Mouse (Mus musculus) G1E (cell line): ENCODE data around the gene Nalcn. TPM values are rescaled to one million over a fixed set of nuclear protein-coding genes. Genes with fewer than 3 reads are reported as not detected.

Experiments used
- ATAC-seq: 2 replicates; pipeline ENCODE4 v1.8.0; 2016; ENCODE audit warnings: mild to moderate bottlenecking; ENCODE audit not compliant: insufficient number of reproducible peaks, poor library complexity, low FRiP score, severe bottlenecking; ENCODE audit errors: extremely low read depth
- DNase-seq: peaks from one replicate; pipeline ENCODE4 v3.0.0; 2012; ENCODE audit warnings: low spot score
- H3K27me3 ChIP-seq: 2 replicates; pipeline ENCODE4 v1.6.1; 2012; ENCODE audit warnings: mild to moderate bottlenecking, low read length, inconsistent platforms; ENCODE audit not compliant: insufficient read depth
- H3K36me3 ChIP-seq: replicated peaks from 2 replicates; pipeline ENCODE3; 2012; ENCODE audit warnings: mild to moderate bottlenecking, inconsistent platforms
- H3K4me1 ChIP-seq: 2 replicates; pipeline ENCODE4 v1.6.1; 2012; ENCODE audit warnings: low read depth, low read length, inconsistent platforms, mixed read lengths; ENCODE audit not compliant: insufficient read depth
- H3K4me3 ChIP-seq: 2 replicates; pipeline ENCODE4 v1.5.1; 2012; ENCODE audit warnings: low read depth, mild to moderate bottlenecking, inconsistent platforms, low read length, moderate library complexity, mixed read lengths
- H3K9me3 ChIP-seq: replicated peaks from 2 replicates; pipeline ENCODE4 v1.6.1; 2012; ENCODE audit warnings: inconsistent platforms
- CTCF ChIP-seq: IDR thresholded peaks from 2 replicates; pipeline ENCODE4 v1.5.1; 2012; ENCODE audit warnings: low read depth, low read length, inconsistent platforms, mixed read lengths
- GATA1 ChIP-seq: IDR thresholded peaks from 2 replicates; pipeline ENCODE4 v1.6.1; 2012; ENCODE audit warnings: borderline replicate concordance, low read length, inconsistent platforms, mixed read lengths
- GATA2 ChIP-seq: IDR thresholded peaks from 2 replicates; pipeline ENCODE4 v1.6.1; 2012; ENCODE audit warnings: low read depth, low read length, inconsistent platforms, borderline replicate concordance
- POLR2AphosphoS5 ChIP-seq: IDR thresholded peaks from 2 replicates; pipeline ENCODE4 v1.6.1; 2012; ENCODE audit warnings: low read depth, low read length, inconsistent platforms; ENCODE audit not compliant: insufficient replicate concordance
- TAL1 ChIP-seq: conservative IDR thresholded peaks from 2 replicates; pipeline ENCODE4 v1.6.1; 2012; ENCODE audit warnings: low read depth, low read length, inconsistent platforms, mixed read lengths
- polyA plus RNA-seq: library from polyadenylated mRNA; stranded (reverse); fragments of >175 nt; gene quantifications from 2 replicates; pipeline ENCODE4 v1.2.3, GENCODE M21; 2012
- total RNA-seq, 2 experiments: library from RNA; stranded (forward) in 1 of 2; stranded (reverse) in 1 of 2; fragments of 200-1000 nt in 1 of 2; fragments of >200 nt in 1 of 2; fragmentation: Nextera tagmentation in 1 of 2; gene quantifications; 2 replicates each; pipeline ENCODE4 v1.2.3; 2014 to 2017

Gene Nalcn
- total and polyA plus RNA-seq, 3 experiments, result 0.76 TPM; not detected in 2

DNA sequence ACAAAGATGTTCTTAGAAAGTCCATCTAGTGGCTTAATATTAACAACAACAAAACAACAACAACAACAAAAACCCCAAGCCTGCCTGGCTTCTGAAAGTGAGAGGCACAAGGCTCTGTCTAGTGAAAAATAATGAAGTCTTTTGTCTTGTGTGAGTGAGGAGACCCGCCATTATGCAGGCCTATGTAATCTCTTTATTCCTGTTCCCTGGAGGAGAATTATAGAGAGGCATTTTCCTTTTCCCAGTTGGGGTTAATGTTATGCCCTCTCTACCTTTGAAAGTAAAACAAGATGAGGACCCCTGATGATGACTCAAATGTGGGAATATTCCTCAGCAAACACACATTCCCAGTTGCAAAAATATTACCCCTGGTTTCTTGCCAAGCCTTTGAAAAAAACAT, 295.1 kb downstream of the Nalcn start:
- Histone ChIP-seq H3K36me3 (no peaks in the 10 kb centered on the region), H3K4me1 (no peaks in the 10 kb centered on the region), H3K9me3 (no peaks in the 10 kb centered on the region), H3K4me3 (no peak overlapping the region), H3K27me3 (no peaks in the 10 kb centered on the region)
- DNase-seq, result no peak
- TF ChIP-seq GATA1 (no peak), POLR2AphosphoS5 (no peak), GATA2 (no peak), CTCF (no peak), TAL1 (no peak)
- ATAC-seq, result no peak

GRCm38 (mm10) chr14:123314369-123314768, 312.6 kb downstream of the Nalcn start:
- no peak for DNase-seq
- no peak for TF ChIP-seq TAL1
- TF ChIP-seq POLR2AphosphoS5, result no peak
- no peak for TF ChIP-seq GATA1
- no peak for TF ChIP-seq GATA2
- TF ChIP-seq CTCF, result no peak
- H3K4me1 ChIP-seq, result no peaks in the 10 kb centered on the region
- H3K9me3 ChIP-seq, result no peaks in the 10 kb centered on the region
- no peaks in the 10 kb centered on the region for H3K36me3 ChIP-seq
- H3K27me3 ChIP-seq, result no peaks in the 10 kb centered on the region
- H3K4me3 ChIP-seq, result no peak overlapping the region
- ATAC-seq, result no peak

- Histone ChIP-seq H3K36me3 (no peaks in the 10 kb centered on the region), H3K4me1 (no peaks in the 10 kb centered on the region), H3K9me3 (no peaks in the 10 kb centered on the region), H3K27me3 (no peaks in the 10 kb centered on the region), H3K4me3 (no peak overlapping the region)
- no peak for ATAC-seq
- TF ChIP-seq POLR2AphosphoS5, result no peak
- no peak for TF ChIP-seq GATA1
- TF ChIP-seq GATA2, result no peak
- TF ChIP-seq TAL1, result no peak
- no peak for TF ChIP-seq CTCF
- no peak for DNase-seq
These were observed 314.6 kb downstream of the Nalcn start for GRCm38 (mm10) chr14:123312371-123312770.

DNA sequence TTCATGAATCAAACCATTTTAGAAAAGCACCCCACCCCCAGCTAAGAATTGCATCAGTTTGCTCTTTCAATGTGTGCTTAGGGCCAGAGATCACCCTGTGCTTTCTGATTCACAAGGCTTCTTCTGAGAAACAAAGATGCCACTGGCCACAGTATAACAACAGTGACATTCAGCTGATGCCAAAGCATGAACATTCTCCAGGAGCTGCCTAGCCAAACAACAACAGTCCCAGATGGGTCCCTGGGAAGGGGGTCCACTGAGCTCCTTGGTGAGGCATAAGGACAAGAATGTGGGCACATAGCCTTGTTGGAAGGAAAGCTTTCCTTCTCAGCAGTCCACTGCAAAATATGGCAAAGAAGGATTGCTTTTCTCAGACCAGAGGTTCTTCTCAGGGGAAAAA, 330.9 kb downstream of the Nalcn start:
- DNase-seq (no peak), ATAC-seq (no peak)
- Histone ChIP-seq H3K36me3 (no peaks in the 10 kb centered on the region), H3K27me3 (no peaks in the 10 kb centered on the region), H3K4me3 (no peak overlapping the region), H3K4me1 (no peaks in the 10 kb centered on the region), H3K9me3 (no peaks in the 10 kb centered on the region)
- TF ChIP-seq GATA2, result no peak
- TF ChIP-seq GATA1, result no peak
- TF ChIP-seq TAL1, result no peak
- no peak for TF ChIP-seq POLR2AphosphoS5
- TF ChIP-seq CTCF, result no peak

- no peaks in the 10 kb centered on the region for H3K4me1 ChIP-seq
- no peak for DNase-seq
- no peaks in the 10 kb centered on the region for H3K27me3 ChIP-seq
- no peak overlapping the region for H3K4me3 ChIP-seq
- ATAC-seq, result no peak
- no peaks in the 10 kb centered on the region for H3K9me3 ChIP-seq
- TF ChIP-seq GATA1 (no peak), CTCF (no peak), GATA2 (no peak), TAL1 (no peak), POLR2AphosphoS5 (no peak)
- no peaks in the 10 kb centered on the region for H3K36me3 ChIP-seq
These were observed 335.6 kb downstream of the Nalcn start for GRCm38 (mm10) chr14:123291118-123292007.

DNA sequence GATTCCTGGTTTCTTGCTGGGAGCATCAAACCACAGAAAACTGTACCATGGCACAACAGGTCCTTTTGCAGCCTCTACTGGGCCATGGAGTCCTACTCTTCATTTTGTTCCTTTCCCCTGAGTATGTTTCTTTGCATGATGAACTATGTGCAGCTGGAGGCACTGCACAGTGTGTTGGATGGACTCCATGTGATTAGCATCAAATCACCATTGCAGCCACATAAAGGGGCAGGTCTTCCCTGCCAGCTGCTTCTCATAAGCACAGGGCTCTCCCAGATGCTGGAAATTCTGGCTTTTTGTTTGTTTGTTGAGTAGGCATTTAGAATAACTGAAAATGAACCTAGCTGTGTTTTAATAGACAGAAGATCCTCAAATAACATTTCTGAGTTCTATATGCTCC, 344.8 kb downstream of the Nalcn start:
- H3K4me1 ChIP-seq, result no peaks in the 10 kb centered on the region
- no peak overlapping the region for H3K4me3 ChIP-seq
- DNase-seq, result no peak
- ATAC-seq, result no peak
- no peaks in the 10 kb centered on the region for H3K36me3 ChIP-seq
- H3K27me3 ChIP-seq, result no peaks in the 10 kb centered on the region
- no peak for TF ChIP-seq GATA1
- no peak for TF ChIP-seq CTCF
- no peak for TF ChIP-seq POLR2AphosphoS5
- TF ChIP-seq GATA2, result no peak
- no peak for TF ChIP-seq TAL1
- no peaks in the 10 kb centered on the region for H3K9me3 ChIP-seq
